Mouse (Mus musculus) lung, embryonic 15.5 days (tissue): ENCODE results near the gene Umad1. TPM values are rescaled to one million over a fixed set of nuclear protein-coding genes. Genes with fewer than 3 reads are reported as not detected.

Experiments
- ATAC-seq: fragments of 200-750 bp; cut with Nextera tagmentation; 2 replicates; pipeline ENCODE4 v1.8.0; 2017; ENCODE audit warnings: moderate number of reproducible peaks, borderline replicate concordance; ENCODE audit not compliant: low FRiP score, low TSS enrichment; ENCODE audit errors: extremely low read depth
- H3K27ac ChIP-seq: fragments of 300-500 bp; sonication (generic); 2 replicates; pipeline ENCODE4 v1.5.1; 2015; ENCODE audit warnings: moderate library complexity, mild to moderate bottlenecking, inconsistent platforms
- H3K27me3 ChIP-seq: fragments of 300-500 bp; sonication (generic); 2 replicates; pipeline ENCODE4 v1.6.1; 2015; ENCODE audit warnings: inconsistent platforms
- H3K36me3 ChIP-seq: fragments of 300-500 bp; sonication (generic); 2 replicates; pipeline ENCODE4 v1.6.1; 2015; ENCODE audit warnings: inconsistent platforms
- H3K4me1 ChIP-seq: fragments of 300-500 bp; sonication (generic); 2 replicates; pipeline ENCODE4 v1.6.1; 2015; ENCODE audit warnings: inconsistent platforms
- H3K4me2 ChIP-seq: fragments of 300-500 bp; sonication (generic); 2 replicates; pipeline ENCODE4 v1.6.1; 2015; ENCODE audit warnings: inconsistent platforms, mild to moderate bottlenecking, moderate library complexity
- H3K4me3 ChIP-seq: fragments of 300-500 bp; sonication (generic); 2 replicates; pipeline ENCODE4 v1.5.1; 2015; ENCODE audit warnings: mild to moderate bottlenecking, inconsistent platforms
- H3K9ac ChIP-seq: fragments of 300-500 bp; sonication (generic); 2 replicates; pipeline ENCODE4 v1.6.1; 2015; ENCODE audit warnings: inconsistent platforms
- H3K9me3 ChIP-seq: fragments of 300-500 bp; sonication (generic); 2 replicates; pipeline ENCODE4 v1.6.1; 2016; ENCODE audit warnings: inconsistent platforms
- WGBS: fragments of 180-500 bp; shearing (Covaris S2); methylation state at CpG from one replicate; pipeline ENCODE4 v1.1.7; 2015; 5-methylcytosine and 5-hydroxymethylcytosine counted together
- polyA plus RNA-seq: library from polyadenylated mRNA; unstranded; fragments of >200 nt; fragmentation: Nextera tagmentation; extraction: Ambion mirVana; gene quantifications from 2 replicates; pipeline ENCODE4 v1.2.1, GENCODE M21; 2015

Gene Umad1
- polyA plus RNA-seq, 1 experiment from 2014 or later, result 23.2 TPM

GRCm38 (mm10) chr6:8333380-8333779, 74.3 kb downstream of the Umad1 start:
- H3K27ac ChIP-seq, result no peak overlapping the region
- no peaks in the 10 kb centered on the region for H3K4me1 ChIP-seq
- 97% methylated on average over 1 of the region's 1 CpGs for WGBS
- no peak overlapping the region for H3K4me2 ChIP-seq
- H3K4me3 ChIP-seq, result no peak overlapping the region
- no peaks in the 10 kb centered on the region for H3K27me3 ChIP-seq
- H3K36me3 ChIP-seq, result no peaks in the 10 kb centered on the region
- H3K9me3 ChIP-seq, result no peaks in the 10 kb centered on the region
- no peak for ATAC-seq
- H3K9ac ChIP-seq, result no peak overlapping the region

- Histone ChIP-seq H3K27me3 (no peaks in the 10 kb centered on the region), H3K4me2 (no peak overlapping the region), H3K27ac (no peak overlapping the region), H3K36me3 (no peaks in the 10 kb centered on the region), H3K9me3 (no peaks in the 10 kb centered on the region), H3K4me1 (no peaks in the 10 kb centered on the region), H3K4me3 (no peak overlapping the region), H3K9ac (no peak overlapping the region)
- 78% methylated on average over 9 of the region's 9 CpGs for WGBS
- ATAC-seq, result no peak
Observed at GRCm38 (mm10) chr6:8336487-8337390, 77.7 kb downstream of the Umad1 start.

- Histone ChIP-seq H3K4me3 (no peak overlapping the region), H3K9me3 (no peaks in the 10 kb centered on the region), H3K4me1 (no peaks in the 10 kb centered on the region), H3K4me2 (no peak overlapping the region), H3K27ac (no peak overlapping the region), H3K27me3 (no peaks in the 10 kb centered on the region), H3K9ac (no peak overlapping the region), H3K36me3 (no peaks in the 10 kb centered on the region)
- WGBS, result 88% methylated on average over 6 of the region's 6 CpGs
- no peak for ATAC-seq
Observed at GRCm38 (mm10) chr6:8339453-8339852, 80.4 kb downstream of the Umad1 start.

- H3K4me1 ChIP-seq, result peaks cover 2% of the 10 kb centered on the region; the same call in 1 of the 2 replicates
- no peaks in the 10 kb centered on the region for H3K27me3 ChIP-seq
- H3K4me3 ChIP-seq, result no peak overlapping the region
- H3K27ac ChIP-seq, result no peak overlapping the region
- H3K9me3 ChIP-seq, result no peaks in the 10 kb centered on the region
- H3K4me2 ChIP-seq, result no peak overlapping the region
- H3K36me3 ChIP-seq, result no peaks in the 10 kb centered on the region
- no peak for ATAC-seq
- H3K9ac ChIP-seq, result no peak overlapping the region
- 72% methylated on average over 4 of the region's 4 CpGs for WGBS
Observed at GRCm38 (mm10) chr6:8343271-8343670, 84.2 kb downstream of the Umad1 start.

GRCm38 (mm10) chr6:8345219-8345856, 86.2 kb downstream of the Umad1 start:
- Histone ChIP-seq H3K9me3 (no peaks in the 10 kb centered on the region), H3K27ac (no peak overlapping the region), H3K9ac (no peak overlapping the region), H3K36me3 (no peaks in the 10 kb centered on the region), H3K4me3 (no peak overlapping the region), H3K27me3 (no peaks in the 10 kb centered on the region), H3K4me1 (peaks cover 2% of the 10 kb centered on the region; the same call in 1 of the 2 replicates), H3K4me2 (no peak overlapping the region)
- ATAC-seq, result peak; percentile 76; the same call in 1 of the 2 replicates
- WGBS, result 65% methylated on average over 5 of the region's 5 CpGs

- H3K9ac ChIP-seq, result no peak overlapping the region
- H3K4me1 ChIP-seq, result peaks cover 2% of the 10 kb centered on the region; the same call in 1 of the 2 replicates
- H3K27ac ChIP-seq, result no peak overlapping the region
- H3K9me3 ChIP-seq, result no peaks in the 10 kb centered on the region
- WGBS, result 73% methylated on average over 2 of the region's 2 CpGs
- no peak for ATAC-seq
- no peak overlapping the region for H3K4me3 ChIP-seq
- no peaks in the 10 kb centered on the region for H3K36me3 ChIP-seq
- H3K4me2 ChIP-seq, result no peak overlapping the region
- H3K27me3 ChIP-seq, result no peaks in the 10 kb centered on the region
Observed at GRCm38 (mm10) chr6:8347154-8347553, 88.1 kb downstream of the Umad1 start.

GRCm38 (mm10) chr6:8348344-8348743, 89.3 kb downstream of the Umad1 start:
- no peak for ATAC-seq
- 86% methylated on average over 1 of the region's 1 CpGs for WGBS
- no peak overlapping the region for H3K9ac ChIP-seq

GRCm38 (mm10) chr6:8349060-8349670, 90.1 kb downstream of the Umad1 start:
- H3K27ac ChIP-seq, result no peak overlapping the region
- H3K4me3 ChIP-seq, result no peak overlapping the region
- H3K9me3 ChIP-seq, result no peaks in the 10 kb centered on the region
- H3K9ac ChIP-seq, result no peak overlapping the region
- no peak overlapping the region for H3K4me2 ChIP-seq
- peaks cover 2% of the 10 kb centered on the region; the same call in 1 of the 2 replicates for H3K4me1 ChIP-seq
- H3K36me3 ChIP-seq, result no peaks in the 10 kb centered on the region
- WGBS, result 80% methylated on average over 2 of the region's 2 CpGs
- ATAC-seq, result no peak
- H3K27me3 ChIP-seq, result no peaks in the 10 kb centered on the region

More at GRCm38 (mm10) chr6:8348344-8348743, 89.3 kb downstream of the Umad1 start:
- H3K27ac ChIP-seq, result no peak overlapping the region
- H3K4me2 ChIP-seq, result no peak overlapping the region
- no peak overlapping the region for H3K4me3 ChIP-seq
- peaks cover 2% of the 10 kb centered on the region; the same call in 1 of the 2 replicates for H3K4me1 ChIP-seq
- H3K36me3 ChIP-seq, result no peaks in the 10 kb centered on the region
- H3K27me3 ChIP-seq, result no peaks in the 10 kb centered on the region
- no peaks in the 10 kb centered on the region for H3K9me3 ChIP-seq

- 63% methylated on average over 2 of the region's 2 CpGs for WGBS
- no peak overlapping the region for H3K4me3 ChIP-seq
- no peak overlapping the region for H3K9ac ChIP-seq
- no peak overlapping the region for H3K4me2 ChIP-seq
- no peak for ATAC-seq
- no peaks in the 10 kb centered on the region for H3K4me1 ChIP-seq
- H3K36me3 ChIP-seq, result no peaks in the 10 kb centered on the region
- no peaks in the 10 kb centered on the region for H3K27me3 ChIP-seq
- no peak overlapping the region for H3K27ac ChIP-seq
- no peaks in the 10 kb centered on the region for H3K9me3 ChIP-seq
Observed at GRCm38 (mm10) chr6:8351507-8351906, 92.4 kb downstream of the Umad1 start.

- Histone ChIP-seq H3K27ac (no peak overlapping the region), H3K4me3 (no peak overlapping the region), H3K9me3 (no peaks in the 10 kb centered on the region), H3K36me3 (no peaks in the 10 kb centered on the region), H3K27me3 (no peaks in the 10 kb centered on the region), H3K9ac (no peak overlapping the region), H3K4me1 (no peaks in the 10 kb centered on the region), H3K4me2 (no peak overlapping the region)
- no peak for ATAC-seq
- 61% methylated on average over 12 of the region's 12 CpGs for WGBS
Observed at GRCm38 (mm10) chr6:8352533-8353168, 93.6 kb downstream of the Umad1 start.

- Histone ChIP-seq H3K36me3 (no peaks in the 10 kb centered on the region), H3K9me3 (no peaks in the 10 kb centered on the region), H3K4me1 (no peaks in the 10 kb centered on the region), H3K27me3 (no peaks in the 10 kb centered on the region), H3K4me2 (no peak overlapping the region), H3K9ac (no peak overlapping the region), H3K27ac (no peak overlapping the region), H3K4me3 (no peak overlapping the region)
- no peak for ATAC-seq
- WGBS, result 72% methylated on average over 4 of the region's 4 CpGs
Observed at GRCm38 (mm10) chr6:8353461-8353860, 94.4 kb downstream of the Umad1 start.
